Mouse (Mus musculus) ES-Bruce4 (cell line): Measurements from ENCODE around the gene Ptprq.

Experiments
- CTCF ChIP-seq: IDR thresholded peaks from one replicate; pipeline ENCODE4 v1.8.1; 2011; ENCODE audit warnings: low read depth, low read length
- EP300 ChIP-seq: IDR thresholded peaks from 2 replicates; pipeline ENCODE4 v1.6.1; 2011; ENCODE audit warnings: low read depth, low read length; ENCODE audit not compliant: insufficient read depth
- POLR2A ChIP-seq: IDR thresholded peaks from one replicate; pipeline ENCODE4 v1.8.1; 2011; ENCODE audit warnings: low read length; ENCODE audit not compliant: insufficient read depth

DNA sequence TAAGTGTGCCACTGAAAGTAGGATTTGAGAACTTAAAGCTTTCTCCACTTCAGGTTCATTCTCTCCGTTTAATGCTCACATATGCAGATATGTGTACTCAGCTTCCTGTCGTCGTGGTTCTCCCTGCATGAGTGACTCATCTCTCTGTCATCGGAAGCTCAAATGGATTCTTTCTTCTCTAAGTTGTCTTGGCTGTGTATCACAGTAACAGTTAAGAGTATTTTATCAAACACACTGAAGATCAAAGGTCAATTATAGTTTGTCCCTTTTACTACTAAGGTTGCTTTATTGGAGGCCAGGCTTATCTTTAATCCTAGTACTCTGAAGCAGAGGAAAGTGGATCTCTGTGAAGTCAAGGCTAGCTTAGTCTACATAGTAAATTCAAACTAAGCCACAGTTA is 95.6 kb downstream of the Ptprq start:
- TF ChIP-seq EP300 (no peak), CTCF (no peak), POLR2A (no peak)
